Mouse (Mus musculus) hindbrain, embryonic 14.5 days (tissue): Measurements from ENCODE around the gene Pidd1. TPM values are rescaled to one million over a fixed set of nuclear protein-coding genes. Genes with fewer than 3 reads are reported as not detected.
"Not testable (repeated sequence)": the region's sequence is repeated elsewhere in the genome, so short reads cannot be mapped to it uniquely, and the experiment has no call there.

ENCODE experiments used
- ATAC-seq: fragments of 200-750 bp; cut with Nextera tagmentation; 2 replicates; pipeline ENCODE4 v1.8.0; 2017; ENCODE audit warnings: moderate number of reproducible peaks, mild to moderate bottlenecking, moderate TSS enrichment, moderate library complexity; ENCODE audit not compliant: low FRiP score
- DNase-seq: peaks from one replicate; pipeline ENCODE4 v3.0.0-alpha.2; 2015; ENCODE audit warnings: low spot score
- H3K27ac ChIP-seq: fragments of 300-500 bp; sonication (generic); 2 replicates; pipeline ENCODE4 v1.5.1; 2014; ENCODE audit warnings: mild to moderate bottlenecking, moderate library complexity
- H3K27me3 ChIP-seq: fragments of 300-500 bp; sonication (generic); 2 replicates; pipeline ENCODE4 v1.6.1; 2014; ENCODE audit warnings: mild to moderate bottlenecking, low read length, mixed read lengths; ENCODE audit not compliant: control insufficient read depth, insufficient read depth
- H3K36me3 ChIP-seq: fragments of 300-500 bp; sonication (generic); replicated peaks from 2 replicates; pipeline ENCODE4 v1.6.1; 2014; ENCODE audit not compliant: control insufficient read depth, insufficient read depth
- H3K4me1 ChIP-seq: fragments of 300-500 bp; sonication (generic); replicated peaks from 2 replicates; pipeline ENCODE4 v1.6.1; 2014; ENCODE audit warnings: antibody characterized with exemption, low read length, mixed read lengths; ENCODE audit not compliant: control insufficient read depth, insufficient read depth
- H3K4me2 ChIP-seq: fragments of 300-500 bp; sonication (generic); replicated peaks from 2 replicates; pipeline ENCODE4 v1.6.1; 2014; ENCODE audit warnings: mild to moderate bottlenecking, moderate library complexity
- H3K4me3 ChIP-seq: fragments of 300-500 bp; sonication (generic); replicated peaks from 2 replicates; pipeline ENCODE4 v1.5.1; 2014; ENCODE audit warnings: mild to moderate bottlenecking, low read length
- H3K9ac ChIP-seq: fragments of 300-500 bp; sonication (generic); 2 replicates; pipeline ENCODE4 v1.6.1; 2014
- H3K9me3 ChIP-seq: fragments of 300-500 bp; sonication (generic); 2 replicates; pipeline ENCODE4 v1.6.1; 2016; ENCODE audit warnings: low read length; ENCODE audit not compliant: control insufficient read depth
- WGBS: fragments of 180-500 bp; shearing (Covaris S2); extraction: QIAGEN DNeasy Blood & Tissue Kit; methylation state at CpG from one replicate; pipeline ENCODE4 v1.1.7; 2014; 5-methylcytosine and 5-hydroxymethylcytosine counted together
- polyA plus RNA-seq: library from polyadenylated mRNA; unstranded; fragments of >200 nt; fragmentation: Nextera tagmentation; extraction: Ambion mirVana; gene quantifications from 2 replicates; pipeline ENCODE4 v1.2.1, GENCODE M21; 2014

The Pidd1 gene
- polyA plus RNA-seq, 1 experiment from 2014 or later: 4.2 TPM

DNA sequence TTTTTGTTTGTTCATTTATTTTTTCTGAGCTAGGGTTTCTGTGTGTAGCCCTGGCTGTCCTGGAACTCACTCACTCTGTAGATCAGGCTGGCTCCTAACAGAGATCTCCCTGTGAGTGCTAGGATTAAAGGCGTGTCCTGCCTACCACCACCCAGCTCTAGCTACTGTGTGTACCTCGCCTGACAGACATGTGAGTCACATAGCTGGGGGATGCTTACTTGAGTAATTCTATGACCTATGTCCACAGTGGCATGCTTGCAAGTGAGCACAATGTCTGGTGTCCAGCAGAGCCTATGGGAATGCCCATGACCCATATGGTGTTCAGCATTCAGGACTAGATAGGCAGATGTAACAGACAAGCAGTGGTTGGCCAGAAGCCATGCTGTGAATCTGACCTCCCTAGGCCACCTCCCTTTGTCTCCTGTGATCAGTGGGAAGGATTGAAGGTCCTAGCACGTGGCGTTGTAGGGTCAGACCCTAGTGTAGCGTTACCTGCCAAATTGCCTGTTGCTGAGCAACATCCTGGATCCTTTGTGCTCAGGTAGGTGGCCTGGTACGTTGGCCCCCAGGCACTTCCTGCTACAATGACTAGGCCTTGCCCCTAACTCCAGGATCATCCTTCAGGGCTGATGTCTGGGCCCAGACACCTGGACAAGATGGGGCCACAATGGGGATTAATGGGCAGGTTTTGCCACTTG lies 27.5 kb downstream of the Pidd1 start:
- H3K9ac ChIP-seq: no peak overlapping the region
- no peak overlapping the region for H3K27ac ChIP-seq

DNA sequence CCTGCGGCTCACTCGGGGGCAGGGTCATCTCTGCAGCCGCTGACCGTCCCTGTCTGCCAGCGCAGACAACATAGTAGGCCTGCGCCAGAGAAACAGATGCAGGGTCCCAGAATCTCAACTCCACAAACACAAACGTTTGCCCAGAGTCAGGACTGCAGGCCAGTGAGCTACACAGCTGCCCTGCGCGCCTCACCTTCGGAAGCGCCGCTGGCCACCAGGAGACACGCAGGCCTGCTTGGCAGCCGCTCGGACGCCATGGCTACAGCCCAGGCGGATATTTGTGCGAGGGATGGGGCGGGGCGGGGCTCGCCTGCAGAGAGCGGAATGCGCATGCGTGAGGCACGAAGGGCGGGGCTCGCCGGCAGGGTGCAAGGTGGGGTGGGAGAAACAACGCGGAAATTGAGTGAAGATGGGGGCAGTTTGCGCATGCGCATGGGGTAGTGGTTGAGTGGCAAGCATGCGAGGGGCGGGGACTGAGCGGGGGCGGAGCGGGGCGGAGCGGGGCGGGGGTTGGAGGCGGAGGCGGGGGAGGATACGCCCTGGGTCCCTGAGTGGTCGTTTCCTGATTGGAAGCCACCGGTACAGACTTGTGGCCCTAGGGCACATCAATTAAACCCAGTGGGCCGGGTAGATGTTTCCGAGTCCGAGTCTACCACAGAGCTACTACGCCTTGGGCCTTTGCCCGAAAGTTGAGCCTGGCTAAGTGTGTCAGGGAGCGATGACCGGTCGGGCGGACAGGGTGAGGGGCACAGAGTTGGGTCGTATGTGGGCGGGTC lies 29.8 kb downstream of the Pidd1 start, which contains the start of gene Gatd1:
Gatd1 (minus strand) TSS at position 328 of the 776 bp plus-strand sequence.
- Histone ChIP-seq H3K9ac (peak within 1 kb of the TSS; percentile 68), H3K4me3 (peak within 1 kb of the TSS; percentile 61), H3K36me3 (peaks cover 18% of the 10 kb centered on the region; the same call in 1 of the 2 replicates), H3K9me3 (no peaks in the 10 kb centered on the region), H3K4me1 (peaks cover 13% of the 10 kb centered on the region), H3K4me2 (peak within 1 kb of the TSS; percentile 86), H3K27ac (peak within 1 kb of the TSS; percentile 80), H3K27me3 (no peaks in the 10 kb centered on the region)
- DNase-seq: peak; percentile 100
- peak; percentile 84 for ATAC-seq
- under 1% methylated on average over 50 of the region's 56 CpGs for WGBS

More for the DNA sequence above, 27.5 kb downstream of the Pidd1 start:
- 65% methylated on average over 6 of the region's 6 CpGs for WGBS
- Histone ChIP-seq H3K27me3 (no peaks in the 10 kb centered on the region), H3K4me3 (no peak overlapping the region), H3K4me1 (peaks cover 13% of the 10 kb centered on the region), H3K36me3 (no peaks in the 10 kb centered on the region), H3K9me3 (no peaks in the 10 kb centered on the region), H3K4me2 (no peak overlapping the region)
- no peak for DNase-seq
- ATAC-seq: no peak

DNA sequence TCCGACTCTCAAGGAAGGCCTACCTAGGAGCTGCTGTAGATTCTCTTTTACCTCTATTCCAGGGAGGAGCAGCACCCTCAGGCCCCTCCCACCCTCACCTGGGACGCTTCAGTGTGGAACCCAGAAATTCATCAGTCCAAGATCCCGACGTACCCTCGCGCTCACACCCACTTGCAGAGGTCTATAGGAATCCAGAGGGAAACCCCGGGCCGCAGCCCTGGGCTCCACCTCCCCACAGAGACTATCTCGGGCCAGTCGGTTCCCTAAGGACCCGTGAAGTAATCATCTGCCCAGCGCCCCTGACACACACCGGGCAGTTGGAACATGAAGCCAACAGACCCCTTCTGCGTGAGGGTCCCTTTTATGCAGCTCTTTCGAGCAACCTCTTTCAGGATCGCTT lies 30.5 kb downstream of the Pidd1 start:
- Histone ChIP-seq H3K9me3 (no peaks in the 10 kb centered on the region), H3K4me1 (peaks cover 13% of the 10 kb centered on the region), H3K4me3 (peak overlapping the region; percentile 61), H3K4me2 (peak overlapping the region; percentile 86), H3K9ac (peak overlapping the region; percentile 68), H3K36me3 (peaks cover 25% of the 10 kb centered on the region; the same call in 1 of the 2 replicates), H3K27me3 (no peaks in the 10 kb centered on the region), H3K27ac (peak overlapping the region; percentile 80)
- 4% methylated on average over 16 of the region's 16 CpGs for WGBS
- peak; percentile 25 for DNase-seq
- ATAC-seq: peak; percentile 26; the same call in 1 of the 2 replicates

DNA sequence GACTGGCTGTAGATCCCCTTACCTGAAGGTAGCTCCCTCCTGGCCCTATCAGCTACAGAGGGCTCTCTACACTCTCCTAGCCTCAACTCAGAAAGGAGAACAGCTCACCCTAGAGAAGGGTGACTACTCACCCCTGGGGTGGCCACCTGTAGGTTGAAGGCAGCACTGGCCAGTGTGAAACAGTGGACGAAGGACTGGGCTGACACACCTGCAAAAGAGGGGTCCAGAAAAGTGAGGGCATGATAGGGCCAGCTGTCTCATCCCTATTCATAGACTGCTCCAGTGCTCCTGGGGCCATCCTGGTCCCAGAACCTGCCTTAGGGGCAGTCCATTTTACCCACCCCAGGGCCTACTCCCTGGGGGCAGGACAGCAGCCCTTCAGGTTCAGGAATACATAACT lies 32.2 kb downstream of the Pidd1 start:
- H3K27me3 ChIP-seq: no peaks in the 10 kb centered on the region
- peaks cover 13% of the 10 kb centered on the region for H3K4me1 ChIP-seq
- no peak overlapping the region for H3K9ac ChIP-seq
- H3K4me2 ChIP-seq: no peak overlapping the region
- DNase-seq (no peak), ATAC-seq (no peak)
- WGBS: 94% methylated on average over 1 of the region's 1 CpGs
- no peak overlapping the region for H3K27ac ChIP-seq
- no peak overlapping the region for H3K4me3 ChIP-seq
- peaks cover 32% of the 10 kb centered on the region; the same call in 1 of the 2 replicates for H3K36me3 ChIP-seq
- no peaks in the 10 kb centered on the region for H3K9me3 ChIP-seq

DNA sequence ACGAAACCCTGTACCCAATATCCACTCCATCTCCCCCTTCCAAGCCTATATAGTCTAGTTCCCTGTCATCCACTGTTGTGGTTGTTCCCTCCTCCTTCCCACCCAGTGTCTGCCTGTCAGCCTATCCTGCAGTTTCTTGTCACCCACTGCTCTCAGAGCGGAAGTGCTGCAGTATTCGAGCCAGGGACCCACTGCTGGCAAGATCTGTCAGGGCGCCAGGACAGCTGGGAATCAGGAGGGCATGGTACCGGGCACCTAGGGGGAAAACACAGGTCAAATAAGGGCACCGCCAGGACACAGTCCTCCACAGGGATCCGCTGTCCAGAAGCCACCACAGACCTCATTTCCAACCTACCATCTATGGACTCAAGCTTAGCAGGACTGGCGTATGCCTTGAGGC lies 33.2 kb downstream of the Pidd1 start:
- peaks cover 13% of the 10 kb centered on the region for H3K4me1 ChIP-seq
- H3K36me3 ChIP-seq: peaks cover 32% of the 10 kb centered on the region; the same call in 1 of the 2 replicates
- WGBS: 91% methylated on average over 8 of the region's 8 CpGs
- no peaks in the 10 kb centered on the region for H3K9me3 ChIP-seq
- no peak overlapping the region for H3K4me2 ChIP-seq
- no peak for ATAC-seq
- H3K9ac ChIP-seq: no peak overlapping the region
- no peaks in the 10 kb centered on the region for H3K27me3 ChIP-seq
- no peak overlapping the region for H3K4me3 ChIP-seq
- DNase-seq: no peak
- H3K27ac ChIP-seq: no peak overlapping the region

DNA sequence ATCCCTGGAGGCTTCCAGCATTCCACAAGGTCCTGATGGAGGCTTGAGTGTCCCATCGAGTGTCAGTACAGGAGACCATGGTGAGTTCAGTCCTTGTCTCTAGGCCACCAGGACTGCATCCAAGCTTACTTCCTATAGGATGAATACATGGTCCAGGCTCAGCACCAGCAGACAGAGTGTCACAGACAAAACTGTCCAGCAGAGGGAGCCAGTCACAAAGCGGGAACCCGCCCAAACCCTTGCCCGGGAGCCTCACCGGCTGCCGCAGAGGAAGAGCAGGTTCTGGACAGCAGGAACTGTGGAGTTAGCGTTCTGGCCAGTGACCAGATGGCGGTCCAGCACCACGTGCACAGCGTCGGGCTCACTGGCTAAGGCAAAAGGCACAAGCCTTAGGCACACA lies 35.0 kb downstream of the Pidd1 start:
- Histone ChIP-seq H3K4me2 (0 out of 2 replicates have a peak overlapping the region, but pooled peaks have one; percentile 7), H3K36me3 (peaks cover 38% of the 10 kb centered on the region; the same call in 1 of the 2 replicates), H3K4me1 (peaks cover 8% of the 10 kb centered on the region), H3K27me3 (no peaks in the 10 kb centered on the region), H3K9me3 (no peaks in the 10 kb centered on the region), H3K4me3 (no peak overlapping the region), H3K27ac (0 out of 2 replicates have a peak overlapping the region, but pooled peaks have one; percentile 34), H3K9ac (peak overlapping the region; percentile 40)
- ATAC-seq (peak; percentile 69), DNase-seq (peak; percentile 87)
- 13% methylated on average over 11 of the region's 11 CpGs for WGBS

DNA sequence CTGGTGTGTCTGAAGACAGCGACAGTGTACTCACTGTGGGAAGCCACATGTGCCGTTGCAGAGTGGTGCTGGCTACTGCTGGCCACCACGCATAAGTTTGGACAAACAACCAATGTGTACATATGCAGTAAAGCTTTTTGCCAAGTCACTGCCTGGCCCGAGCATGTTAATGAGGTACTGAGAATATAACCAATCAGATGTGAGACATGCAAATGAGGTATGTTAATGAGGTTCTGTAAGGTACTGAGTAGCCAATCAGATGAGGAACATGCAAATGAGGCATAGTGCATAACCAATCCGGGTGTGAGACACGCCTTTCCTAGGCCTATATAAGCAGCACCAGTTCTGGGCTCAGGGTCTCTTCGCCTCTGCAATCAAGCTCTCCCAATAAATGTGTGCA lies 36.2 kb downstream of the Pidd1 start:
- H3K9me3 ChIP-seq, H3K4me2 ChIP-seq, H3K27ac ChIP-seq, DNase-seq, H3K9ac ChIP-seq, H3K4me1 ChIP-seq, H3K27me3 ChIP-seq, H3K4me3 ChIP-seq, ATAC-seq: not testable (repeated sequence)
- peaks cover 47% of the 10 kb centered on the region for H3K36me3 ChIP-seq
- WGBS: 95% methylated on average over 7 of the region's 7 CpGs

DNA sequence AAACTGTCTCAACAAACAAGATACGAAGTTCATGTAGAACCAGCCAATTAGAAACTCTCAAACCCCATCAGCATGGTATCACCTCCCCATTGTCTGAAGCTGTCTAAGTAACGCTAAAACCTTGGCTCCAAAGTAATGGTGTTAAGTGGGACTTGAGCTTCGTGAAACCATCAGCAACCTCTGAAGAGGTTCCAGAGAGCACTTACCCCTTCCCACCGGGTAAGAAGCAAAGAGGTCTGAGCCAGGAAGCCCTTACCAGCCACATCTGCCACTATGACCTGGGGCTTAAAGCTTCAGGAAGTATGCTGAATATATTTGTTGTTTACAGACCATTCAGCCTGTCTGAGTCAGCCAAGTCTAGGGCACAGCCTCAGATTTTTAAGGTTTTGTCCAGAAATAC lies 38.4 kb downstream of the Pidd1 start:
- no peak overlapping the region for H3K4me3 ChIP-seq
- 88% methylated on average over 4 of the region's 4 CpGs for WGBS
- H3K27ac ChIP-seq: no peak overlapping the region
- H3K27me3 ChIP-seq: no peaks in the 10 kb centered on the region
- DNase-seq: no peak
- no peak overlapping the region for H3K9ac ChIP-seq
- H3K4me2 ChIP-seq: no peak overlapping the region
- H3K9me3 ChIP-seq: no peaks in the 10 kb centered on the region
- peaks cover 65% of the 10 kb centered on the region for H3K36me3 ChIP-seq
- ATAC-seq: no peak
- no peaks in the 10 kb centered on the region; the same call in 1 of the 2 replicates for H3K4me1 ChIP-seq

DNA sequence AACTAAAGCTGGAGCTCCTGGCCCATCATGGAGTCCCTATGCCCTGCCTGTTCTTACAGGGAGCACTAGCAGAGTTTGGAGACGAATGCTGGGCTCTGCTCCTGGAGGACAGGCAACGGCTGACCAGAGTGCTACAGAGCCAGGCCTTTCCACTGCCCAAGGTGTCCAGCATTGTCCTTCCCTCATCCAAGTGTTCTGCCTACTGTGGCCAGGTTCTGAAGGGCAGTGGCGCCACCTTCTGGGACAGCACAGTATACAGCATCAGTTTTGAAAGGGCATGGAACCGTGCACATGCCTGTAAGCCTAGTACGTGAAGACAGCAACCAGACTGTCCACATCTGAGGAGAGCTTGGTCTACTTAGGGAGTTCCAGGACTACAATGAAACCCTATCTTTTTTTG lies 40.5 kb downstream of the Pidd1 start:
- H3K4me2 ChIP-seq: no peak overlapping the region
- H3K9me3 ChIP-seq: no peaks in the 10 kb centered on the region
- H3K9ac ChIP-seq: no peak overlapping the region
- DNase-seq (peak; percentile 29), ATAC-seq (no peak)
- H3K4me3 ChIP-seq: no peak overlapping the region
- H3K36me3 ChIP-seq: peaks cover 65% of the 10 kb centered on the region
- no peaks in the 10 kb centered on the region for H3K27me3 ChIP-seq
- whole genome bisulfite sequencing: 46% methylated on average over 5 of the region's 5 CpGs
- no peaks in the 10 kb centered on the region for H3K4me1 ChIP-seq
- H3K27ac ChIP-seq: no peak overlapping the region
